Mouse (Mus musculus) layer of hippocampus, postnatal 10 days (tissue): ENCODE results near the gene Stab2. TPM values are rescaled to one million over a fixed set of nuclear protein-coding genes. Genes with fewer than 3 reads are reported as not detected.
A peak's percentile ranks its signal among the peaks of the same experiment; 100 is the strongest.

Experiments
- DNase-seq, 2 experiments: peaks; one replicate each; pipeline ENCODE4 v3.0.0; 2021; ENCODE audit warnings: low spot score in 2 of 2
- total RNA-seq, 2 experiments: library from RNA; stranded (reverse); gene quantifications; 2 replicates each; pipeline ENCODE4 v1.2.3; 2021

Gene Stab2
- total RNA-seq, 2 experiments from 2014 or later = 0.47 to 0.55 TPM

GRCm38 (mm10) chr10:86907043-86907442 lies 100.8 kb downstream of the Stab2 start:
- DNase-seq = peak; percentile 31 to 32

- DNase-seq = no peak
Measured at GRCm38 (mm10) chr10:86895531-86895930, 112.3 kb downstream of the Stab2 start.

GRCm38 (mm10) chr10:86891066-86891465 lies 116.8 kb downstream of the Stab2 start:
- no peak for DNase-seq

GRCm38 (mm10) chr10:86890166-86890930 lies 117.5 kb downstream of the Stab2 start:
- peak; percentile 65 to 67 for DNase-seq

- no peak for DNase-seq
Measured at GRCm38 (mm10) chr10:86889440-86889839, 118.4 kb downstream of the Stab2 start.

- no peak for DNase-seq
Measured at GRCm38 (mm10) chr10:86886434-86886833, 121.4 kb downstream of the Stab2 start.

GRCm38 (mm10) chr10:86881448-86881847 lies 126.4 kb downstream of the Stab2 start:
- DNase-seq = no peak

GRCm38 (mm10) chr10:86880071-86880806 lies 127.6 kb downstream of the Stab2 start:
- peak; percentile 30 to 43 for DNase-seq

- DNase-seq = no peak
Measured at GRCm38 (mm10) chr10:86878721-86879120, 129.1 kb downstream of the Stab2 start.

- no peak for DNase-seq
Measured at GRCm38 (mm10) chr10:86872591-86872990, 135.2 kb downstream of the Stab2 start.

- DNase-seq = no peak
Measured at GRCm38 (mm10) chr10:86872121-86872520, 135.7 kb downstream of the Stab2 start.

GRCm38 (mm10) chr10:86863429-86863828 lies 144.4 kb downstream of the Stab2 start:
- no peak for DNase-seq

- no peak for DNase-seq
Measured at GRCm38 (mm10) chr10:86862496-86862895, 145.3 kb downstream of the Stab2 start.

GRCm38 (mm10) chr10:86860396-86860795 lies 147.4 kb downstream of the Stab2 start:
- no peak for DNase-seq

GRCm38 (mm10) chr10:86853433-86853832 lies 154.4 kb downstream of the Stab2 start:
- DNase-seq = no peak

- DNase-seq = no peak
Measured at GRCm38 (mm10) chr10:86852160-86852559, 155.7 kb downstream of the Stab2 start.

GRCm38 (mm10) chr10:86849508-86849907 lies 158.3 kb downstream of the Stab2 start:
- DNase-seq = no peak

GRCm38 (mm10) chr10:86849087-86849486 lies 158.7 kb downstream of the Stab2 start:
- no peak for DNase-seq

GRCm38 (mm10) chr10:86846926-86847467 lies 160.8 kb downstream of the Stab2 start:
- no peak for DNase-seq

- no peak for DNase-seq
Measured at GRCm38 (mm10) chr10:86842659-86843058, 165.2 kb downstream of the Stab2 start.

- no peak for DNase-seq
Measured at GRCm38 (mm10) chr10:86838827-86839226, 169.0 kb downstream of the Stab2 start.

- no peak for DNase-seq
Measured at GRCm38 (mm10) chr10:86836784-86837183, 171.0 kb downstream of the Stab2 start.
